Mouse (Mus musculus) intestine, embryonic 16.5 days (tissue): ENCODE measurements around the gene Rfx1. TPM values are rescaled to one million over a fixed set of nuclear protein-coding genes. Genes with fewer than 3 reads are reported as not detected.

Experiments used
- ATAC-seq: fragments of 200-750 bp; cut with Nextera tagmentation; 2 replicates; pipeline ENCODE4 v1.8.0; 2017; ENCODE audit warnings: moderate TSS enrichment, moderate library complexity
- H3K27ac ChIP-seq: fragments of 300-500 bp; sonication (generic); 2 replicates; pipeline ENCODE4 v1.5.1; 2014; ENCODE audit warnings: mild to moderate bottlenecking, low read length
- H3K27me3 ChIP-seq: fragments of 300-500 bp; sonication (generic); replicated peaks from 2 replicates; pipeline ENCODE4 v1.6.1; 2014; ENCODE audit warnings: low read length, control low read depth, mixed read lengths; ENCODE audit not compliant: control insufficient read depth, insufficient read depth
- H3K36me3 ChIP-seq: fragments of 300-500 bp; sonication (generic); 2 replicates; pipeline ENCODE4 v1.6.1; 2014; ENCODE audit warnings: low read length, control low read depth; ENCODE audit not compliant: control insufficient read depth, insufficient read depth
- H3K4me1 ChIP-seq: fragments of 300-500 bp; sonication (generic); 2 replicates; pipeline ENCODE4 v1.6.1; 2014; ENCODE audit warnings: low read length, control low read depth, mixed read lengths; ENCODE audit not compliant: control insufficient read depth, insufficient read depth
- H3K4me2 ChIP-seq: fragments of 300-500 bp; sonication (generic); 2 replicates; pipeline ENCODE4 v1.6.1; 2014; ENCODE audit warnings: low read depth, low read length, control low read depth
- H3K4me3 ChIP-seq: fragments of 300-500 bp; sonication (generic); 2 replicates; pipeline ENCODE4 v1.5.1; 2014; ENCODE audit warnings: mild to moderate bottlenecking, low read length
- H3K9ac ChIP-seq: fragments of 300-500 bp; sonication (generic); 2 replicates; pipeline ENCODE4 v1.6.1; 2014; ENCODE audit warnings: low read depth, low read length
- H3K9me3 ChIP-seq: fragments of 300-500 bp; sonication (generic); 2 replicates; pipeline ENCODE4 v1.6.1; 2016; ENCODE audit warnings: low read length, control low read depth; ENCODE audit not compliant: control insufficient read depth
- WGBS: fragments of 180-500 bp; shearing (Covaris S2); extraction: QIAGEN DNeasy Blood & Tissue Kit; methylation state at CpG from one replicate; pipeline ENCODE4 v1.1.7; 2014; 5-methylcytosine and 5-hydroxymethylcytosine counted together
- polyA plus RNA-seq: library from polyadenylated mRNA; unstranded; fragments of >200 nt; fragmentation: Nextera tagmentation; extraction: Ambion mirVana; gene quantifications from 2 replicates; pipeline ENCODE4 v1.2.1, GENCODE M21; 2015

Rfx1 gene
- polyA plus RNA-seq, 1 experiment from 2014 or later = 5.9 TPM

DNA sequence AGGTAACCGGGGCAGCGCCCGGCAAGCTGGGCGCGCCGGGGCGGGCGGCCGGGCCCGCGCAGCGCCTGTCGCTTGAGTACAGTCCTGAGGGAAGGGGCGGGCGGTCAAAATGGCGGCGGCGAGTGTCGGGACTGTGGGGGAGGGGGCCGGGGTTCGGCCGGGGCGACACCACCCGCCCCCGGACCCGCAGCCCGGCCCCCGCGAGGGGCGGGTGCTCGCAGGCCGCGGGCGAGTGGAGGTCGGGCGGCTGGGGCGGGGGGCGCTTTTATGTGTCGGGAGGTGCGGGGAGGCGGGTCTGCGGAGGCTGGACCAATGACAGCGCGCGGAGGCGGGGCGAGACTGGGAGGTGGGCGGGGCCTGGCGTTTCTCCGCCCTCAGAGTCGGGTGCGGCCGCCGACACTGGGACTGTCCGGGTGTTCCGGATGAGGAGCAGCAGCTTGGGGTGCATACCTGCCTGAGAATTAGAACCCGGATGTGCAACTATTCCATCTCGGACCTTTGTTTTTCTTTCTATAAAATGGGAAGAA lies 476 bp downstream of the Rfx1 start:
- peaks cover 33% of the 10 kb centered on the region for H3K4me1 ChIP-seq

DNA sequence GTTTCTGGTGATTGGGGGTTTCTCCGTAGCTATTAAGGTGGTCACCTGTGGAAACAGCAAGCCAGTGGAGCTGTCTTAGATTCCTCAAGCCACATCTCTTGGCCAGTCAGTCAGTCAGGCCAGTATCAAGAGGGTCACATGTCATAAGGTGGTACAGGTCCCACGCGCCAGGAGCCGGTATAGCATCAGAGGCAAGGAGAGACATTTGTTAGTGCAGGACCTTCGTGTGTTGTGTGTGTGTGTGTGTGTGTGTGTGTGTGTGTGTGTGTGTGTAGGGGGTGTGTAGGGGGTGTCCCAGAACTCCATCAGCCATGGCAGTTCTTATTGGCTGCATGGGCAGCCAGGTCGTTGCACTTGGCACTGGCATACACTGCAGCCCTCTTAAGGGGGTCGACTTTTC lies 1.3 kb downstream of the Rfx1 start:
- H3K27me3 ChIP-seq = no peaks in the 10 kb centered on the region
- peaks cover 36% of the 10 kb centered on the region for H3K4me1 ChIP-seq
- H3K9me3 ChIP-seq = no peaks in the 10 kb centered on the region
- H3K4me2 ChIP-seq = peak overlapping the region; percentile 59
- no peak for ATAC-seq
- H3K27ac ChIP-seq = no peak overlapping the region
- no peaks in the 10 kb centered on the region for H3K36me3 ChIP-seq
- peak overlapping the region; percentile 97 for H3K4me3 ChIP-seq
- H3K9ac ChIP-seq = peak overlapping the region; percentile 35; the same call in 1 of the 2 replicates
- 76% methylated on average over 7 of the region's 7 CpGs for WGBS

More for the DNA sequence above, 476 bp downstream of the Rfx1 start:
- Histone ChIP-seq H3K9me3 (no peaks in the 10 kb centered on the region), H3K4me2 (peak overlapping the region; percentile 59), H3K9ac (peak overlapping the region; percentile 91), H3K27me3 (no peaks in the 10 kb centered on the region), H3K36me3 (no peaks in the 10 kb centered on the region), H3K27ac (peak overlapping the region; percentile 98), H3K4me3 (peak overlapping the region; percentile 97)
- ATAC-seq = peak; percentile 80
- under 1% methylated on average over 35 of the region's 58 CpGs for WGBS

DNA sequence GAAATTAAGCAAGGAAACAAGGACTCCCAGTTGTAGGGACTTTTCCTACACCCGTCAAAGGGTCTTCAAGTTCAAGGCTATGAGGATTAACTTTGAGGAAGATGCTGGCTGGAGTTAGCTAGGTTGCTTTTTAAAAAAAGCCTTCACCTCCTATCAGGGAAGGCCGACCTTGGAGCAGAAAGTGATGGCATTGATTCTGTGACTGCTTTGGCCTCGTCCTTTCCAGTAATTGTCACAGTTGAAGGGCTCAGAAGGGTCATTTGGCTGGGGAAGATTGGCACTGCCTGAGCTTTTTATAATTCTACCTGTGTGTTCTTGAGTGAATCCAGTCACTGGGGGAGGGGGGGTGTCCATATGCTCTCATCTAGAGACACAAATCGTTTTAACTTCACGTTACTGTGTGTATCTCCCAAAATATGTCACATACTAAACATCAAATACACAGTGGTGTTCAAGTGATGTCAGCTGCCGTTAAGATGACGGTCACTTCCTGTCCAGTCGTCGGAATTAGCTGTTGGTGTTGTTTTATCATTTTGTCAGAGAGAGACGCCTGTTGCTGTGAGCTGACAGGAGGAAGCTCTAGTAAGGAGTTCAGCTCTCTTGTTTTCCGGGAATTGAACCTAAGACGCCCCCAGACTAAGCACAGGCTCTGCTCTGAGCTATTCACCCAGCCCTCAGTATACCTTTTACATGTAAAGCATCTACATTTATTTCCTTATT lies 1.8 kb downstream of the Rfx1 start:
- H3K4me2 ChIP-seq = no peak overlapping the region

DNA sequence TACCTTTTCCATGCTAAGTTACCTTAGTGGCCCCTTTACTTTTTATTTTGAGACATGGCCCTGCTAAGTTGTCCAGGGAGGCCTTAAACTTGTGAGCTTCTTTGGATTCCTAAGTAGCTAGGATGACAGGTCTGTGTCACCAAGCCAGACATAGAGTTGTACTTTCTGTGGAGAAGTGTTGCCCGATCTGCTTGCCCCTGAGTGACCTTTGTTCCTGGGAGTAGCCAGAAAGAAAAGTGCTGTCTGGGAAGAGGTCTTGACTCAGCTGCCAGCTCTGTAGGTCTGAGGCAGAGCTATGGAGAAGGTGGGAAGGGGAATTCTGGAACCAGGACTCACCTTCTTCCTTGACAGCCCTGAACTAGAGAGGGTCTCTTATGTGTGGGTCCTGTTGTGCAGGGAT lies 2.5 kb downstream of the Rfx1 start:
- 26% methylated on average over 1 of the region's 1 CpGs for WGBS
- H3K9ac ChIP-seq = peak overlapping the region; percentile 33; the same call in 1 of the 2 replicates
- no peaks in the 10 kb centered on the region for H3K9me3 ChIP-seq
- H3K4me1 ChIP-seq = peaks cover 42% of the 10 kb centered on the region
- H3K36me3 ChIP-seq = no peaks in the 10 kb centered on the region
- no peak for ATAC-seq
- H3K27ac ChIP-seq = peak overlapping the region; percentile 54; the same call in 1 of the 2 replicates
- H3K4me2 ChIP-seq = 0 out of 2 replicates have a peak overlapping the region, but pooled peaks have one; percentile 10
- H3K27me3 ChIP-seq = no peaks in the 10 kb centered on the region
- H3K4me3 ChIP-seq = 0 out of 2 replicates have a peak overlapping the region, but pooled peaks have one; percentile 11

More for the DNA sequence above, 1.8 kb downstream of the Rfx1 start:
- ATAC-seq = no peak
- Histone ChIP-seq H3K27me3 (no peaks in the 10 kb centered on the region), H3K9me3 (no peaks in the 10 kb centered on the region), H3K4me1 (peaks cover 42% of the 10 kb centered on the region), H3K4me3 (no peak overlapping the region), H3K36me3 (no peaks in the 10 kb centered on the region), H3K9ac (peak overlapping the region; percentile 35; the same call in 1 of the 2 replicates), H3K27ac (peak overlapping the region; percentile 54; the same call in 1 of the 2 replicates)
- WGBS = 48% methylated on average over 12 of the region's 12 CpGs

DNA sequence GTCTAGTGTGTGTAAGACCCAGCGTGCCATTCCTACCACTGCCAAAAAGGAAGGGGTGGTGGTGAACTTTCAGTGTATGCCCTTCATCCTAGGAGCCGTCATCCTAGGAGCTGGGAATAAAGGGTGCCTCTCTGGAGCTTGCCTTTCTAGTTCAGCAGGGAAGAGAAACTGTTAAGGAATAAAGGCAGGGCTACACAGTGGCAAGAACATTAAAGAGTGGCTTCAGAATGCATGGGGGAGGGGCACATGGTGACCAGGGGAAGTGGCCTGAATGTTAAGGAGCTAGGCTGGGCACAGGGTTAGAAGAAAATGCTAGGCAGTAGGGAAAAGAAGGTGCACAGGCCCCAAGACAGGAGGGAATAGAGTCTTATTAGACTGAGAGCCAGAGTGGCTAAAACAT lies 3.1 kb downstream of the Rfx1 start:
- 64% methylated on average over 2 of the region's 2 CpGs for WGBS
- H3K27me3 ChIP-seq = no peaks in the 10 kb centered on the region
- H3K4me1 ChIP-seq = peaks cover 42% of the 10 kb centered on the region
- no peak overlapping the region for H3K4me2 ChIP-seq
- no peak overlapping the region; the same call in 1 of the 2 replicates for H3K27ac ChIP-seq
- peaks cover under 1% of the 10 kb centered on the region; the same call in 1 of the 2 replicates for H3K36me3 ChIP-seq
- no peak for ATAC-seq
- no peaks in the 10 kb centered on the region for H3K9me3 ChIP-seq
- H3K4me3 ChIP-seq = no peak overlapping the region
- H3K9ac ChIP-seq = 0 out of 2 replicates have a peak overlapping the region, but pooled peaks have one; percentile 33

DNA sequence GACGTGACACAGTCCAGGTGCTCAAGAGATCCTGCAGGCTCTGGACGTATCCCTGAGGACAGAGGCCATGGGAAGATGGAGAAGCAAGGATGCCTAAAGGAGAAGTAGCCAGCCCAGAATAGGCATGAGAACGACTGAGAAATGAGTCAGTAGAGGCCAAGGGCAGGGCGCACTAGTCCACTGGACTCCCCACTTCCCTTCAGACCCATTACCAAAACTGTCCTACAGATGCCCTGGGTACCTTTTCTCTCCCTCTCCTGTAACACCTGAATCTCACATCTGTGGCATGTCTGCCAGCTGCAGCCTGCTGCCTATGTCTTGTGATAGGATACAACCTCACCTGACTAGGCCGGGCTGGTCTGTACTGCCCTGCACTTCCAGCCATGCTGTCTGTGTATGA lies 3.6 kb downstream of the Rfx1 start:
- Histone ChIP-seq H3K4me3 (no peak overlapping the region), H3K4me1 (peaks cover 42% of the 10 kb centered on the region), H3K4me2 (no peak overlapping the region), H3K27me3 (no peaks in the 10 kb centered on the region), H3K9me3 (no peaks in the 10 kb centered on the region), H3K9ac (no peak overlapping the region), H3K27ac (no peak overlapping the region), H3K36me3 (peaks cover 5% of the 10 kb centered on the region; the same call in 1 of the 2 replicates)
- no peak for ATAC-seq
- 79% methylated on average over 5 of the region's 5 CpGs for WGBS

DNA sequence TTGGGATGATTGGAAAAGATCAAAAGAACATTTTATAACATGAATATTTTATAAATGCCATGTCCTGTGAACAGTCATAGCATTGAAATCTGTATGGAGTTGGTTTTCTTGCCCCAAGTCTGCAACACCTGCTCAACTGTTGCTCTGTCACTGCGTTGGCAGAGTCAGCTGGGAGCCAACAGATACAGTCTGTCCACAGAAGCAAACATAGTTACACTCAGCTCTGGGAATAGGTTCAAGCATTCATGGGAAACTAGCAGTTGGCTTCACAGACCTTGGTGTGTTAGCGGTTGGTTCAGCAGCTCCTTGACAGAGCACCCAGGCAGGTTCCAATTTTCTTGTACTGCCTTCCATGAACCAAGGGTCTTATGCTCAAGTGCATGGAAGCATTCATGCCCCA lies 4.0 kb downstream of the Rfx1 start:
- ATAC-seq = no peak
- Histone ChIP-seq H3K4me3 (no peak overlapping the region), H3K27me3 (no peaks in the 10 kb centered on the region), H3K36me3 (peaks cover 5% of the 10 kb centered on the region; the same call in 1 of the 2 replicates), H3K9me3 (no peaks in the 10 kb centered on the region), H3K4me1 (peaks cover 42% of the 10 kb centered on the region), H3K4me2 (no peak overlapping the region), H3K27ac (no peak overlapping the region), H3K9ac (no peak overlapping the region)
- 77% methylated on average over 2 of the region's 2 CpGs for WGBS

DNA sequence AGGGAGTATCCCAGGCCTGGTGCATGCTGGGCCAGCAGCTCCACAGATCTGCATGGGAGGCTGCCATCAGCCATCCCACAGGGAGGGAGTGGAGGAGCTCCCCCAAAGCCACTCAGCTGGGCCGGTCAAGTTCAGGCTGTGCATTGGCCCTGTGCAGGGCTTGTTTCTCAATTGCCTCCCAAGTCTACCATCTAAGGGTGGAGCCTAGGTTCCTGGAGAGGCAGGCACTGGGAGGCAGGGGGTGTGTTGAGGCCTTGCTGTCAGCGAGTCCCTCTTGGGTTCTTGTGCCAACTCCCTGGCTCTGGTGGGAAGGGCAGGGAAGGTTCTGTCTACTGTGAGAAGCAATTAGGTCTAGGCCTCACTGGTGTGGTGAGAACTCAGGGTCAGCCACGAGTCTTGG lies 5.3 kb downstream of the Rfx1 start:
- WGBS = 71% methylated on average over 3 of the region's 3 CpGs
- Histone ChIP-seq H3K4me2 (no peak overlapping the region), H3K9me3 (no peaks in the 10 kb centered on the region), H3K4me3 (no peak overlapping the region), H3K27ac (no peak overlapping the region), H3K4me1 (peaks cover 42% of the 10 kb centered on the region), H3K36me3 (peaks cover 9% of the 10 kb centered on the region), H3K9ac (peak overlapping the region; percentile 14; the same call in 1 of the 2 replicates), H3K27me3 (no peaks in the 10 kb centered on the region)
- no peak for ATAC-seq

DNA sequence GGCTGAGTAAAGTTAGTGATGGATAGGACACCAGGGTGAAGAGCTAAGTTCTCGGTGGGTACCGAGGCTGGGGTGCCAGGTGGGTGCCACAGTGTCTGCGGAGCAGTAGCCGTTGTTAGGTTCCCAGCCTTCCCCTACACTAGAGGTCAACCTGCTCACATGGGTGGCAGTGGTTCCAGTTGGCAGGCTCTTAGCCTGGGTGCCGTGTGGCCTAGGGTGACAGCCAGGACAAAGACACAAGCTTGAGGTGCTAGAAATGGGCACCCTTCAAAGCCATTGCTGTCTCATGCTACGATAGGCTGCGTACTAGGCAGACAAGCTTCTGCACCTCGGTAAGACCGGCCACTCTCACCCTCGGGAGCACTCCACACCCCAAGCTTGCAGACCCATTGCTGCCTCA lies 5.7 kb downstream of the Rfx1 start:
- Histone ChIP-seq H3K4me3 (no peak overlapping the region), H3K4me1 (peaks cover 42% of the 10 kb centered on the region), H3K27ac (no peak overlapping the region), H3K36me3 (peaks cover 9% of the 10 kb centered on the region), H3K4me2 (no peak overlapping the region), H3K9ac (no peak overlapping the region), H3K9me3 (no peaks in the 10 kb centered on the region), H3K27me3 (no peaks in the 10 kb centered on the region)
- ATAC-seq = no peak
- WGBS = 89% methylated on average over 10 of the region's 10 CpGs
